Mouse (Mus musculus) small intestine, adult 2 months (tissue): Measurements from ENCODE around the gene Aco2.

ENCODE experiments used
- CTCF ChIP-seq: fragments of 200-500 bp; IDR thresholded peaks from 2 replicates; pipeline ENCODE4 v1.5.1; 2012; ENCODE audit warnings: low read depth, mild to moderate bottlenecking, control low read depth, inconsistent platforms, low read length, moderate library complexity, mixed read lengths; ENCODE audit not compliant: insufficient replicate concordance, insufficient read length; ENCODE audit errors: extremely low read depth
- POLR2A ChIP-seq: fragments of 200-500 bp; IDR thresholded peaks from 2 replicates; pipeline ENCODE4 v1.6.1; 2012; ENCODE audit warnings: low read depth, mild to moderate bottlenecking, control low read depth, inconsistent platforms, low read length, moderate library complexity

DNA sequence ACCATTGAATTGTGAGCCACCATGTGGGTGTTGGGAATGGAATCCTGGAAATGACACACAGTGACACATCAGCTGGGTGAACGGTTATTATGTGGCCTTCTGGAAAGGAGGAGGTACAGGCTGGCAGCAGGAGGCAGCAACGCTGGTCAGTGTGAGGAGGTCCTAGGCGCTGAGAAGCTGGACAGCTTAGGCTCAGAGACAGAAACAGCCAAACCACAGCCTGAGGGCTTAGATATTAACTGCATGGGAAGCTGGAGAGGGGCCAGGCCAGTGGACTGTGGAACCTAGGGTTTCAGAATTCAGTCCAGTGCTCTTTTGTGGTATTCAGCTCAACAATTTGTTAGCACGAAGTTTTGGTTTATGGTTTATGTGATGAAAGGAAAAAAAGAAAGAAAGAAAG is 55.6 kb downstream of the Aco2 start:
- TF ChIP-seq CTCF (no peak), POLR2A (no peak)
